Mouse (Mus musculus) ES-Bruce4 (cell line): ENCODE data around the gene Spag16. TPM values are rescaled to one million over a fixed set of nuclear protein-coding genes. Genes with fewer than 3 reads are reported as not detected.

Experiments used
- H3K27ac ChIP-seq: 2 replicates; pipeline ENCODE4 v1.5.1; 2012; ENCODE audit warnings: low read length, inconsistent platforms; ENCODE audit not compliant: insufficient read depth
- H3K27me3 ChIP-seq: 2 replicates; pipeline ENCODE4 v1.6.1; 2012; ENCODE audit warnings: mild to moderate bottlenecking, low read length, inconsistent platforms; ENCODE audit not compliant: control insufficient read depth, poor library complexity, insufficient read depth, severe bottlenecking
- H3K36me3 ChIP-seq: 2 replicates; pipeline ENCODE4 v1.6.1; 2012; ENCODE audit warnings: inconsistent platforms, mild to moderate bottlenecking, low read length, moderate library complexity; ENCODE audit not compliant: control insufficient read depth, poor library complexity, insufficient read depth, severe bottlenecking
- H3K4me1 ChIP-seq: one replicate; pipeline ENCODE4 v1.8.1; 2011; ENCODE audit warnings: low read length; ENCODE audit not compliant: control insufficient read depth, insufficient read depth
- H3K4me3 ChIP-seq: 2 replicates; pipeline ENCODE4 v1.5.1; 2011; ENCODE audit warnings: low read depth, mild to moderate bottlenecking, low read length
- H3K9ac ChIP-seq: 2 replicates; pipeline ENCODE4 v1.6.1; 2012; ENCODE audit warnings: low read depth, mild to moderate bottlenecking, inconsistent platforms; ENCODE audit not compliant: poor library complexity, severe bottlenecking
- H3K9me3 ChIP-seq: replicated peaks from 2 replicates; pipeline ENCODE4 v1.6.1; 2012; ENCODE audit warnings: mild to moderate bottlenecking, low read length, inconsistent platforms; ENCODE audit not compliant: control insufficient read depth, poor library complexity, insufficient read depth, severe bottlenecking
- CTCF ChIP-seq: IDR thresholded peaks from one replicate; pipeline ENCODE4 v1.8.1; 2011; ENCODE audit warnings: low read depth, low read length
- EP300 ChIP-seq: IDR thresholded peaks from 2 replicates; pipeline ENCODE4 v1.6.1; 2011; ENCODE audit warnings: low read depth, low read length; ENCODE audit not compliant: insufficient read depth
- POLR2A ChIP-seq: IDR thresholded peaks from one replicate; pipeline ENCODE4 v1.8.1; 2011; ENCODE audit warnings: low read length; ENCODE audit not compliant: insufficient read depth
- polyA plus RNA-seq: library from polyadenylated mRNA; stranded (reverse); fragments of >200 nt; gene quantifications from 2 replicates; pipeline ENCODE4 v1.2.4, GENCODE M21; 2011; ENCODE audit warnings: low read depth; ENCODE audit not compliant: missing spikeins, insufficient read depth, insufficient read length

Spag16 gene
- polyA plus RNA-seq, 1 experiment, result 1.5 TPM

- Histone ChIP-seq H3K9ac (no peak overlapping the region), H3K27me3 (no peaks in the 10 kb centered on the region), H3K36me3 (no peaks in the 10 kb centered on the region), H3K27ac (no peak overlapping the region), H3K9me3 (no peaks in the 10 kb centered on the region), H3K4me3 (no peak overlapping the region), H3K4me1 (no peaks in the 10 kb centered on the region)
- TF ChIP-seq POLR2A (no peak), EP300 (no peak), CTCF (no peak)
Measured at GRCm38 (mm10) chr1:70624803-70625460, 798.2 kb downstream of the Spag16 start.

GRCm38 (mm10) chr1:70652719-70653118 lies 825.9 kb downstream of the Spag16 start:
- no peaks in the 10 kb centered on the region for H3K27me3 ChIP-seq
- H3K9me3 ChIP-seq, result no peaks in the 10 kb centered on the region
- TF ChIP-seq CTCF, result no peak
- no peak for TF ChIP-seq EP300
- no peak for TF ChIP-seq POLR2A
- no peaks in the 10 kb centered on the region for H3K36me3 ChIP-seq
- no peak overlapping the region for H3K4me3 ChIP-seq
- no peaks in the 10 kb centered on the region for H3K4me1 ChIP-seq
- no peak overlapping the region for H3K27ac ChIP-seq
- H3K9ac ChIP-seq, result no peak overlapping the region

GRCm38 (mm10) chr1:70692529-70692928 lies 865.8 kb downstream of the Spag16 start:
- Histone ChIP-seq H3K27ac (no peak overlapping the region), H3K9me3 (no peaks in the 10 kb centered on the region), H3K4me1 (no peaks in the 10 kb centered on the region), H3K4me3 (no peak overlapping the region), H3K36me3 (no peaks in the 10 kb centered on the region), H3K9ac (no peak overlapping the region), H3K27me3 (no peaks in the 10 kb centered on the region)
- TF ChIP-seq EP300, result no peak
- no peak for TF ChIP-seq CTCF
- TF ChIP-seq POLR2A, result no peak

GRCm38 (mm10) chr1:70700270-70700669 lies 873.5 kb downstream of the Spag16 start:
- H3K9me3 ChIP-seq, result no peaks in the 10 kb centered on the region
- no peaks in the 10 kb centered on the region for H3K36me3 ChIP-seq
- no peaks in the 10 kb centered on the region for H3K27me3 ChIP-seq
- no peaks in the 10 kb centered on the region for H3K4me1 ChIP-seq
- TF ChIP-seq CTCF (no peak), POLR2A (no peak), EP300 (no peak)
- H3K4me3 ChIP-seq, result no peak overlapping the region
- no peak overlapping the region for H3K9ac ChIP-seq
- H3K27ac ChIP-seq, result no peak overlapping the region

- TF ChIP-seq EP300 (no peak), CTCF (no peak), POLR2A (no peak)
- Histone ChIP-seq H3K27ac (no peak overlapping the region), H3K4me1 (no peaks in the 10 kb centered on the region), H3K27me3 (no peaks in the 10 kb centered on the region), H3K9me3 (no peaks in the 10 kb centered on the region), H3K4me3 (no peak overlapping the region), H3K36me3 (no peaks in the 10 kb centered on the region), H3K9ac (no peak overlapping the region)
Measured at GRCm38 (mm10) chr1:70703934-70704333, 877.2 kb downstream of the Spag16 start.

GRCm38 (mm10) chr1:70705821-70706220 lies 879.1 kb downstream of the Spag16 start:
- H3K27me3 ChIP-seq, result no peaks in the 10 kb centered on the region
- H3K4me1 ChIP-seq, result no peaks in the 10 kb centered on the region
- H3K27ac ChIP-seq, result no peak overlapping the region
- no peaks in the 10 kb centered on the region for H3K36me3 ChIP-seq
- no peaks in the 10 kb centered on the region for H3K9me3 ChIP-seq
- H3K9ac ChIP-seq, result no peak overlapping the region
- no peak for TF ChIP-seq CTCF
- TF ChIP-seq POLR2A, result no peak
- TF ChIP-seq EP300, result no peak
- H3K4me3 ChIP-seq, result no peak overlapping the region
